ENCODE assay signal across 8 mouse cellular contexts in the genomic region with DNA sequence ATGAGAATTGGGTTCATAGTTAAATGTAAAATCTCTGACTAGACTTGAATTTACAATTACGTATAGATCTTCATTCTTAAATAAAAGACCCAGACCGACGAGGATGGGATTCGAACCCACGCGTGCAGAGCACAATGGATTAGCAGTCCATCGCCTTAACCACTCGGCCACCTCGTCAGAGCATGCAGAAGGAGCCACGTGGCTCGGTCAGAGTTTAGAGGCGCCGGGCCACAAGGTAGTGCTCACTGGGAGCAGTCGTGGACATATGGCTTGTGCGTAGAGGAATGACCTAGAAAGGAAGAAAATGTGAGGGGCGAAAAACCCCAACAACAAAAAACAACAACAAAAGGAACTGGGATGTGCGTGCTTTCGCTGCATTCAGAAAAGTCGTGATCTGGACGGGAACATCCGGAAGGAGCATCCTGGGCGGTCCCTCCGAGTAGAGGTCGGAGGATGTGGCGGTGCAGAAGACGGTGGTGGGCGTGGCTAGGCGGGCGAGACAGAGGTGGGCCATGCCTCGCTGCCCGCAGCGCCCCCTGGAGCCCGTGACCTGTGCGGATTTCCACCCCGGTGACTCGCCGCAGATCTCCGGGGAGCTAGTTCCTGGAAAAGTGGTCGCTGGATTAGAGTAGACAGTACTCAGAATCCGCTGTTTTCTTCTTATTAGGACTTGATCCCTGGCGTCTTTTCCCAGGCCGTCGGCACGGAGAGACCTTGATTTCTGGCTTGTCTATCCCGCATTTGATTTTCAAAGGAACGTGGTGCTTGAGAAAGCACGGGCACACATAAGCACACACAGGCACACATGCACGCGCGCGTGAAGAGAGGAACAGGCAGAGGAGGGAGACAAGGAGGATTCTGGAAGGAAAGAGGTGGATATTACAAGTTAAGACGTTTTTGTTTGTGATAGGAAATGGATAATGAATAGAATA. TPM values are rescaled to one million over a fixed set of nuclear protein-coding genes. Genes with fewer than 3 reads are reported as not detected.
DNase-seq lines count a peak whose midpoint lies in the region; ATAC-seq and TF ChIP-seq lines count a peak whose summit lies in the region.

No protein-coding gene starts in this region.

- peak overlapping the region; percentile 47; the same call in 1 of the 2 replicates for H3K9ac ChIP-seq in kidney, embryonic 14.5 days (ENCODE audit: low read depth, low read length)
- H3K9ac ChIP-seq in limb, embryonic 15.5 days: peak overlapping the region; percentile 31
- H3K9ac ChIP-seq in midbrain, postnatal 0 days (replicated peaks; ENCODE audit: low read length, poor library complexity, severe bottlenecking): peak overlapping the region; percentile 69

- peak; percentile 94 for ATAC-seq in kidney, embryonic 14.5 days (ENCODE audit: low FRiP score, low TSS enrichment)
- ATAC-seq in limb, embryonic 15.5 days (ENCODE audit: insufficient number of reproducible peaks, low FRiP score, low TSS enrichment, low read depth): peak; percentile 92
- peak; percentile 96 for ATAC-seq in midbrain, postnatal 0 days (ENCODE audit: low FRiP score)

- DNase-seq in B cell, adult 2 months: peak; percentile 95 to 96
- DNase-seq in heart, embryonic 10.5 days (ENCODE audit: low spot score): peak; percentile 97
- DNase-seq in midbrain, postnatal 0 days (ENCODE audit: low spot score): peak; percentile 91
- DNase-seq in spleen, postnatal 10 days (ENCODE audit: low spot score in 2 of 2): peak; percentile 85 to 96

- no peaks in the 10 kb centered on the region for H3K9me3 ChIP-seq in heart, embryonic 10.5 days
- H3K9me3 ChIP-seq in kidney, embryonic 14.5 days (ENCODE audit: control insufficient read depth, low read length): no peaks in the 10 kb centered on the region
- H3K9me3 ChIP-seq in limb, embryonic 15.5 days: no peaks in the 10 kb centered on the region
- H3K9me3 ChIP-seq in midbrain, postnatal 0 days (ENCODE audit: low read length): no peaks in the 10 kb centered on the region

- H3K27me3 ChIP-seq in heart, embryonic 10.5 days (ENCODE audit: insufficient read depth, poor library complexity, severe bottlenecking): no peaks in the 10 kb centered on the region
- H3K27me3 ChIP-seq in kidney, embryonic 14.5 days (ENCODE audit: control insufficient read depth, insufficient read depth, low read length): no peaks in the 10 kb centered on the region
- no peaks in the 10 kb centered on the region for H3K27me3 ChIP-seq in limb, embryonic 15.5 days
- H3K27me3 ChIP-seq in midbrain, postnatal 0 days (ENCODE audit: insufficient read depth, low read length): no peaks in the 10 kb centered on the region

- H3K27ac ChIP-seq in bone marrow macrophage, adult 2 months (ENCODE audit: insufficient read depth, low read depth, low read length): peak overlapping the region; percentile 85
- H3K27ac ChIP-seq in embryonic fibroblast, embryonic 13.5 days (ENCODE audit: insufficient read depth, low read length): peak overlapping the region; percentile 74
- H3K27ac ChIP-seq in heart, embryonic 10.5 days: peak overlapping the region; percentile 87
- H3K27ac ChIP-seq in kidney, embryonic 14.5 days (ENCODE audit: low read depth, low read length): peak overlapping the region; percentile 77
- peak overlapping the region; percentile 86 for H3K27ac ChIP-seq in limb, embryonic 15.5 days
- peak overlapping the region; percentile 86 for H3K27ac ChIP-seq in midbrain, postnatal 0 days (ENCODE audit: low read depth, low read length)

- peaks cover 4% of the 10 kb centered on the region for H3K4me1 ChIP-seq in bone marrow macrophage, adult 2 months (ENCODE audit: control insufficient read depth, insufficient read depth, low read length)
- H3K4me1 ChIP-seq in embryonic fibroblast, embryonic 13.5 days (ENCODE audit: control insufficient read depth, insufficient read depth, low read length): no peaks in the 10 kb centered on the region
- no peaks in the 10 kb centered on the region for H3K4me1 ChIP-seq in heart, embryonic 10.5 days
- H3K4me1 ChIP-seq in kidney, embryonic 14.5 days (ENCODE audit: control insufficient read depth, insufficient read depth, low read length): no peaks in the 10 kb centered on the region
- H3K4me1 ChIP-seq in limb, embryonic 15.5 days: peaks cover 3% of the 10 kb centered on the region; the same call in 1 of the 2 replicates
- no peaks in the 10 kb centered on the region for H3K4me1 ChIP-seq in midbrain, postnatal 0 days (ENCODE audit: insufficient read depth, low read length)

- TF ChIP-seq CTCF in bone marrow macrophage, adult 2 months (IDR thresholded peaks at IDR 0.05; ENCODE audit: low read depth, low read length): peak; percentile 40; the same call in 1 of the 2 replicates
- TF ChIP-seq CTCF in embryonic fibroblast, embryonic 13.5 days (IDR thresholded peaks at IDR 0.05; ENCODE audit: borderline replicate concordance, insufficient read depth, low read length): peak; percentile 67
- peak; percentile 81 for TF ChIP-seq CTCF in midbrain, postnatal 0 days (IDR thresholded peaks at IDR 0.05)

- H3K4me2 ChIP-seq in kidney, embryonic 14.5 days (replicated peaks; ENCODE audit: low read depth, low read length): peak overlapping the region; percentile 64
- H3K4me2 ChIP-seq in limb, embryonic 15.5 days: peak overlapping the region; percentile 62
- H3K4me2 ChIP-seq in midbrain, postnatal 0 days (ENCODE audit: low read depth, low read length, poor library complexity, severe bottlenecking): peak overlapping the region; percentile 60

- peak overlapping the region; percentile 78 for H3K4me3 ChIP-seq in bone marrow macrophage, adult 2 months (ENCODE audit: insufficient read depth, low read length)
- peak overlapping the region; percentile 64 for H3K4me3 ChIP-seq in embryonic fibroblast, embryonic 13.5 days (ENCODE audit: insufficient read depth, low read length)
- H3K4me3 ChIP-seq in heart, embryonic 10.5 days: peak overlapping the region; percentile 64
- H3K4me3 ChIP-seq in kidney, embryonic 14.5 days (ENCODE audit: low read length): peak overlapping the region; percentile 38
- peak overlapping the region; percentile 49 for H3K4me3 ChIP-seq in limb, embryonic 15.5 days
- peak overlapping the region; percentile 55 for H3K4me3 ChIP-seq in midbrain, postnatal 0 days (ENCODE audit: low read depth, low read length)

- WGBS in heart, embryonic 10.5 days: under 1% methylated on average over 52 of the region's 52 CpGs
- WGBS in kidney, embryonic 14.5 days: under 1% methylated on average over 52 of the region's 52 CpGs
- WGBS in limb, embryonic 15.5 days: under 1% methylated on average over 52 of the region's 52 CpGs
- under 1% methylated on average over 52 of the region's 52 CpGs for WGBS in midbrain, postnatal 0 days

- no peak for TF ChIP-seq POLR2A in bone marrow macrophage, adult 2 months (IDR thresholded peaks at IDR 0.05; ENCODE audit: borderline replicate concordance, low read depth, low read length)
- TF ChIP-seq POLR2A in embryonic fibroblast, embryonic 13.5 days (IDR thresholded peaks at IDR 0.05; ENCODE audit: low read depth, low read length): peak; percentile 77

- no peaks in the 10 kb centered on the region for H3K36me3 ChIP-seq in heart, embryonic 10.5 days
- H3K36me3 ChIP-seq in kidney, embryonic 14.5 days (ENCODE audit: control insufficient read depth, insufficient read depth, low read length): no peaks in the 10 kb centered on the region
- no peaks in the 10 kb centered on the region for H3K36me3 ChIP-seq in limb, embryonic 15.5 days
- H3K36me3 ChIP-seq in midbrain, postnatal 0 days (ENCODE audit: insufficient read depth, low read length): no peaks in the 10 kb centered on the region

RNA-seq across cellular contexts. Expression of a gene that starts 7.8 kb away (rescaled TPM):
- 1.4 and 4.4 TPM in 2 replicates for polyA plus RNA-seq in bone marrow macrophage, adult 2 months (2012; ENCODE audit: insufficient read depth, insufficient read length, missing spikeins)
- 4.1 and 8.4 TPM in 2 replicates for polyA plus RNA-seq in embryonic fibroblast, embryonic 13.5 days (2011; ENCODE audit: insufficient read length, low read depth, missing spikeins)
- polyA plus RNA-seq in heart, embryonic 10.5 days (2016; fragmentation: Nextera tagmentation; extraction: Ambion mirVana): 8.3 and 12.9 TPM in 2 replicates
- polyA plus RNA-seq in kidney, embryonic 14.5 days (2014; fragmentation: Nextera tagmentation; extraction: Ambion mirVana): 18.7 and 33.9 TPM in 2 replicates
- polyA plus RNA-seq in limb, embryonic 15.5 days (2015; fragmentation: Nextera tagmentation; extraction: Ambion mirVana): 6.8 and 8.1 TPM in 2 replicates
- total RNA-seq in midbrain, postnatal 0 days (2014; rRNA removed): 161 and 335 TPM in 2 replicates
- 2.7 and 3.2 TPM in 2 replicates for polyA plus RNA-seq in midbrain, postnatal 0 days (2015; fragmentation: Nextera tagmentation; extraction: Ambion mirVana)

RNA-seq across cellular contexts. Expression of a gene that starts 8.1 kb away (rescaled TPM):
- polyA plus RNA-seq in bone marrow macrophage, adult 2 months (2012; ENCODE audit: insufficient read depth, insufficient read length, missing spikeins): 5.0 and 7.4 TPM in 2 replicates
- polyA plus RNA-seq in embryonic fibroblast, embryonic 13.5 days (2011; ENCODE audit: insufficient read length, low read depth, missing spikeins): 2.6 TPM in 1 of 2 replicates, not detected in the other
- 18.7 and 42.5 TPM in 2 replicates for polyA plus RNA-seq in heart, embryonic 10.5 days (2016; fragmentation: Nextera tagmentation; extraction: Ambion mirVana)
- 81.2 and 125 TPM in 2 replicates for polyA plus RNA-seq in kidney, embryonic 14.5 days (2014; fragmentation: Nextera tagmentation; extraction: Ambion mirVana)
- 32.9 and 36.9 TPM in 2 replicates for polyA plus RNA-seq in limb, embryonic 15.5 days (2015; fragmentation: Nextera tagmentation; extraction: Ambion mirVana)
- 84.2 and 252 TPM in 2 replicates for total RNA-seq in midbrain, postnatal 0 days (2014; rRNA removed)
- 2.5 TPM in 1 of 2 replicates, not detected in the other for polyA plus RNA-seq in midbrain, postnatal 0 days (2015; fragmentation: Nextera tagmentation; extraction: Ambion mirVana)

RNA-seq across cellular contexts. Expression of a gene that starts 9.7 kb away (rescaled TPM):
- polyA plus RNA-seq in bone marrow macrophage, adult 2 months (2012; ENCODE audit: insufficient read depth, insufficient read length, missing spikeins): 7.5 and 8.2 TPM in 2 replicates
- polyA plus RNA-seq in embryonic fibroblast, embryonic 13.5 days (2011; ENCODE audit: insufficient read length, low read depth, missing spikeins): 5.6 and 9.1 TPM in 2 replicates
- polyA plus RNA-seq in heart, embryonic 10.5 days (2016; fragmentation: Nextera tagmentation; extraction: Ambion mirVana): 10.6 and 21.8 TPM in 2 replicates
- 33.2 and 38.0 TPM in 2 replicates for polyA plus RNA-seq in kidney, embryonic 14.5 days (2014; fragmentation: Nextera tagmentation; extraction: Ambion mirVana)
- polyA plus RNA-seq in limb, embryonic 15.5 days (2015; fragmentation: Nextera tagmentation; extraction: Ambion mirVana): 15.8 and 18.4 TPM in 2 replicates
- 10.0 and 19.2 TPM in 2 replicates for total RNA-seq in midbrain, postnatal 0 days (2014; rRNA removed)
- 2.2 and 2.5 TPM in 2 replicates for polyA plus RNA-seq in midbrain, postnatal 0 days (2015; fragmentation: Nextera tagmentation; extraction: Ambion mirVana)

RNA-seq across cellular contexts. Expression of a gene that starts 15.2 kb away (rescaled TPM):
- polyA plus RNA-seq in bone marrow macrophage, adult 2 months (2012; ENCODE audit: insufficient read depth, insufficient read length, missing spikeins): 2.9 and 5.5 TPM in 2 replicates
- polyA plus RNA-seq in embryonic fibroblast, embryonic 13.5 days (2011; ENCODE audit: insufficient read length, low read depth, missing spikeins): 16.3 and 22.3 TPM in 2 replicates
- 3.1 and 6.4 TPM in 2 replicates for polyA plus RNA-seq in heart, embryonic 10.5 days (2016; fragmentation: Nextera tagmentation; extraction: Ambion mirVana)
- polyA plus RNA-seq in kidney, embryonic 14.5 days (2014; fragmentation: Nextera tagmentation; extraction: Ambion mirVana): 14.1 and 26.0 TPM in 2 replicates
- polyA plus RNA-seq in limb, embryonic 15.5 days (2015; fragmentation: Nextera tagmentation; extraction: Ambion mirVana): 4.2 and 6.2 TPM in 2 replicates
- 112 and 321 TPM in 2 replicates for total RNA-seq in midbrain, postnatal 0 days (2014; rRNA removed)
- not detected in 2 replicates for polyA plus RNA-seq in midbrain, postnatal 0 days (2015; fragmentation: Nextera tagmentation; extraction: Ambion mirVana)

RNA-seq across cellular contexts. Expression of a gene that starts 15.5 kb away (rescaled TPM):
- polyA plus RNA-seq in bone marrow macrophage, adult 2 months (2012; ENCODE audit: insufficient read depth, insufficient read length, missing spikeins): not detected in 2 replicates
- 1.3 TPM in 1 of 2 replicates, not detected in the other for polyA plus RNA-seq in embryonic fibroblast, embryonic 13.5 days (2011; ENCODE audit: insufficient read length, low read depth, missing spikeins)
- polyA plus RNA-seq in heart, embryonic 10.5 days (2016; fragmentation: Nextera tagmentation; extraction: Ambion mirVana): 3.5 and 4.5 TPM in 2 replicates
- polyA plus RNA-seq in kidney, embryonic 14.5 days (2014; fragmentation: Nextera tagmentation; extraction: Ambion mirVana): 8.6 and 14.9 TPM in 2 replicates
- 4.7 and 7.2 TPM in 2 replicates for polyA plus RNA-seq in limb, embryonic 15.5 days (2015; fragmentation: Nextera tagmentation; extraction: Ambion mirVana)
- 4.5 and 62.6 TPM in 2 replicates for total RNA-seq in midbrain, postnatal 0 days (2014; rRNA removed)
- 6.9 TPM in 1 of 2 replicates, not detected in the other for polyA plus RNA-seq in midbrain, postnatal 0 days (2015; fragmentation: Nextera tagmentation; extraction: Ambion mirVana)

Comparison
In these comparisons a context has a peak if more than half of its experiments do, and no peak if none do; other contexts are left out.
1. Peak in every context shown above with its lines: DNase-seq, ATAC-seq, H3K4me3 ChIP-seq and H3K27ac ChIP-seq.